Mouse (Mus musculus) neural tube, embryonic 14.5 days (tissue): ENCODE data around the gene Akap8l. TPM values are rescaled to one million over a fixed set of nuclear protein-coding genes. Genes with fewer than 3 reads are reported as not detected.

Source experiments
- ATAC-seq: fragments of 200-750 bp; cut with Nextera tagmentation; 2 replicates; pipeline ENCODE4 v1.8.0; 2017; ENCODE audit warnings: low read depth, mild to moderate bottlenecking, moderate TSS enrichment, moderate library complexity
- H3K27ac ChIP-seq: fragments of 300-500 bp; sonication (generic); 2 replicates; pipeline ENCODE4 v1.5.1; 2014; ENCODE audit warnings: low read depth, mild to moderate bottlenecking, control low read depth, low read length, moderate library complexity, mixed read lengths
- H3K27me3 ChIP-seq: fragments of 300-500 bp; sonication (generic); 2 replicates; pipeline ENCODE4 v1.6.1; 2014; ENCODE audit warnings: low read length; ENCODE audit not compliant: control insufficient read depth, insufficient read depth
- H3K36me3 ChIP-seq: fragments of 300-500 bp; sonication (generic); 2 replicates; pipeline ENCODE4 v1.6.1; 2014; ENCODE audit warnings: low read length, mixed read lengths; ENCODE audit not compliant: control insufficient read depth, insufficient read depth
- H3K4me1 ChIP-seq: fragments of 300-500 bp; sonication (generic); 2 replicates; pipeline ENCODE4 v1.6.1; 2014; ENCODE audit warnings: low read length; ENCODE audit not compliant: control insufficient read depth, insufficient read depth
- H3K4me2 ChIP-seq: fragments of 300-500 bp; sonication (generic); 2 replicates; pipeline ENCODE4 v1.6.1; 2014; ENCODE audit warnings: mild to moderate bottlenecking, low read depth, low read length, control low read depth
- H3K4me3 ChIP-seq: fragments of 300-500 bp; sonication (generic); 2 replicates; pipeline ENCODE4 v1.5.1; 2014; ENCODE audit warnings: low read depth, low read length, control low read depth, mixed read lengths
- H3K9ac ChIP-seq: fragments of 300-500 bp; sonication (generic); replicated peaks from 2 replicates; pipeline ENCODE4 v1.6.1; 2014; ENCODE audit warnings: low read depth, mild to moderate bottlenecking, control low read depth, low read length, mixed read lengths
- H3K9me3 ChIP-seq: fragments of 300-500 bp; sonication (generic); 2 replicates; pipeline ENCODE4 v1.6.1; 2016; ENCODE audit warnings: low read length; ENCODE audit not compliant: control insufficient read depth
- WGBS: fragments of 180-500 bp; shearing (Covaris S2); extraction: QIAGEN DNeasy Blood & Tissue Kit; methylation state at CpG from one replicate; pipeline ENCODE4 v1.1.7; 2014; 5-methylcytosine and 5-hydroxymethylcytosine counted together
- polyA plus RNA-seq: library from polyadenylated mRNA; unstranded; fragments of >200 nt; fragmentation: Nextera tagmentation; extraction: Ambion mirVana; gene quantifications from 2 replicates; pipeline ENCODE4 v1.2.1, GENCODE M21; 2014

Akap8l gene
- polyA plus RNA-seq, 1 experiment from 2014 or later, result 158 TPM

DNA sequence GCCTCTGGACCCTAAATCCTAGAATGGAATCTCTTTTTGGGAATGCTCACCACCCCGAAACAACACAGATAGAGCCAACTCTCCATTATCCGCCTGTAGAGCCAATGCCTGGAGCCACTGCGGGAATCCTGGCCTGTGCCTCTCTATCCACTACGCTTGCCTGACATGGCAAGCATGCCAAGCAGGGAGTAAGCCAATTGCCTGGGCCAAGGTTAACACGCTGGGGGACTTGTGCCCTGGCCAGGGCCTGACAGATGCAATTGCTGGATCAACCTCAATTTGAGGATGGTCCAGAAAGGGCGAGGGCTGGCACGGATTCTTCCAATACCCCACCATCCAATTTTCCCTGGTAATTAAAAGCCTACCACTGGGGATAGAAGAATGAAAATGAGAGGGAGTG is 32.2 kb upstream of the Akap8l start:
- Histone ChIP-seq H3K36me3 (peaks cover 12% of the 10 kb centered on the region), H3K27me3 (no peaks in the 10 kb centered on the region), H3K27ac (no peak overlapping the region), H3K9me3 (no peaks in the 10 kb centered on the region), H3K4me1 (peaks cover 2% of the 10 kb centered on the region; the same call in 1 of the 2 replicates), H3K4me3 (no peak overlapping the region), H3K4me2 (no peak overlapping the region), H3K9ac (no peak overlapping the region)
- no peak for ATAC-seq
- 93% methylated on average over 7 of the region's 7 CpGs for WGBS

DNA sequence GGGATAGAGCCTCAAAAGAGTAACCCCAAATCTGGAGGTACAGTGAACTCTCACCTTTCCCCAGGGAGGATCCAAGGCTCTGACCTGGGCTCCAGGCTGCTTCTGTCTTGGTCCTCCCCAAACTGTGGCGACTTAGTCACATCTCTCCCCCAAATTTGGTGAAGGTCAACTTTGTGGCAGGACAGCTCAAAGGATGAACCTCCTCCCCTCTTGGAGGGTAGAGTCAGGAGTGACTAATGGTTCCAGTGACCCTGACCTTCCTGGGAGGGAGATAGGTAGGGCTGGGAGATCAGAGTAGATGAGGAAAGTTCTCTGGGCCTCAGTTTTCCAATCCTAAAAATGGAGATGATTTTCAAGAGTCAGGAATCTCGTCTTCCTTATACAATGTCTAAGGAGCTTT is 28.4 kb upstream of the Akap8l start:
- no peak overlapping the region for H3K4me3 ChIP-seq
- 86% methylated on average over 2 of the region's 2 CpGs for WGBS
- no peaks in the 10 kb centered on the region for H3K4me1 ChIP-seq
- no peaks in the 10 kb centered on the region for H3K9me3 ChIP-seq
- H3K27me3 ChIP-seq, result no peaks in the 10 kb centered on the region
- no peak overlapping the region for H3K27ac ChIP-seq
- ATAC-seq, result no peak
- H3K9ac ChIP-seq, result no peak overlapping the region
- peaks cover 11% of the 10 kb centered on the region for H3K36me3 ChIP-seq
- H3K4me2 ChIP-seq, result no peak overlapping the region

DNA sequence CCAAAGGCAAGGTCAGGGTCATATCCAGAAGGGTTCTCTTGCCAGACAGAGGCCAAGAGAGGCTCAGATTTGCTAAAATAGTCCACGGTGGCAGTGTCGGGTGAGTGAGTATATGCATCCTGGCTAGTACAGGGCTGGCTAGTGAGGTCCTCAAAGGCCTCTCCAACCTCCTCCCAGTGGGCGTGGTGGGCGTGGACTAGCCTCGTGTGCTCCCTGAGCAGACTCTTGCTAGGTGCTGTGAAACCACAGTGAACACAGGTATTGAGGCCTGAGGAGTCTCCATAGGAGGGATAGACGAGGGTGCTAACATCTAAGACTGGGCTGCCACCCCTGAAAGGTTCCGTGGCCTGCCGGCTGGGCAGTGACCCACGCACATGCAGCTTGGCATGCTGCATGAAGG is 26.7 kb upstream of the Akap8l start:
- no peak overlapping the region for H3K4me2 ChIP-seq
- no peaks in the 10 kb centered on the region for H3K4me1 ChIP-seq
- H3K4me3 ChIP-seq, result no peak overlapping the region
- no peaks in the 10 kb centered on the region for H3K9me3 ChIP-seq
- WGBS, result 89% methylated on average over 9 of the region's 9 CpGs
- no peaks in the 10 kb centered on the region for H3K27me3 ChIP-seq
- no peak for ATAC-seq
- peaks cover 11% of the 10 kb centered on the region; the same call in 1 of the 2 replicates for H3K36me3 ChIP-seq
- H3K9ac ChIP-seq, result no peak overlapping the region
- H3K27ac ChIP-seq, result no peak overlapping the region

DNA sequence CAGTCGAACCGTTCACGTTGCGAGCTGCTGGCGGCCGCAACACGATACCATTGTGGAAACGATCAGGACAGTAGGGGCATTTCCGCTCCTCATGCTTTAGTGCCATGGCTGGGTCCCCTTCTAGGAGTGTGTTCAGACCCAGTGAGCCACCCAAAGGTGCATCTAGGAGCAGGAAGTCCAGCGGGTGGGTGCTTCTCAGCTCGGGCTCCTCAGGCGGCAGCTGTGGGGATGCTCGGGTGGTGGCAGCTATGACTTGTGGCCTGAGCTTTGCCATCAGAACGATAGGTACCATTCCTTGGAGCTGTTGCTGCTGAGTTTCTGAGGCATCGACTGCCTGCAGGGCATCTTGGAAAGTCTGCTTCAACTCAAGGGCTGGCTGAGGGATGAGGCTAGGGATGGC is 26.1 kb upstream of the Akap8l start:
- Histone ChIP-seq H3K36me3 (peaks cover 11% of the 10 kb centered on the region; the same call in 1 of the 2 replicates), H3K9ac (no peak overlapping the region), H3K9me3 (no peaks in the 10 kb centered on the region), H3K4me3 (no peak overlapping the region), H3K27me3 (no peaks in the 10 kb centered on the region), H3K27ac (no peak overlapping the region), H3K4me2 (no peak overlapping the region), H3K4me1 (no peaks in the 10 kb centered on the region)
- 87% methylated on average over 15 of the region's 15 CpGs for WGBS
- no peak for ATAC-seq

DNA sequence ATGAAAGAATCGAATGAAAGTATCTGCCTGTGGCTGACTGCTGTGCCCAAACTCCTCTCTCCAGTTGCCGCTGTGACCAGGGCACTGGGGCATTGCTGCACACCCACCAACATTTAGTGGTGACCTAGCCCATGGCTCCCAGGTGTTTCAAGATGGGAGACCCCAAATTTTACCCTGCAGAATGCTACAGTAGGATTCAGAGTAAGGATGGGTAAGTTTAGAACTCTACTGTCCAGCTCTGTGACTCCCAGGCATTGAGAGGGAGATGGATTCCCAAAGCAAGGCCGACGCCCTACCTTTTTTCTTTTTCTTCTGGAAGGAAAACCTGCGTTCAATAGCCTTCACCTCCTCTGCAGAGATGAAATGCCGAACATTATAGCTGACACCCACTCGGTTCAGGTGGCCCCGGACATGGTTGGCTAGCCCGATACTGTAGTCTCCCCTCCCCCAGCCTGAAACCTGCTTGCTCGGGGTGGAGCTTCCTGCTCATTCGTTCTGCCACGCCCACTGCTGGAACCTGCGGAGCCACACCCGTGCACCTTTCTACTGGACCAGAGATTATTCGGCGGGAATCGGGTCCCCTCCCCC is 18.7 kb upstream of the Akap8l start:
- no peak overlapping the region for H3K9ac ChIP-seq
- no peak for ATAC-seq
- no peaks in the 10 kb centered on the region for H3K9me3 ChIP-seq
- 0 out of 2 replicates have a peak, but pooled peaks cover 6% of the 10 kb centered on the region for H3K36me3 ChIP-seq
- H3K4me3 ChIP-seq, result no peak overlapping the region
- no peaks in the 10 kb centered on the region for H3K27me3 ChIP-seq
- H3K4me2 ChIP-seq, result 0 out of 2 replicates have a peak overlapping the region, but pooled peaks have one; percentile 14
- H3K4me1 ChIP-seq, result 0 out of 2 replicates have a peak, but pooled peaks cover 6% of the 10 kb centered on the region
- 15% methylated on average over 11 of the region's 17 CpGs for WGBS
- no peak overlapping the region for H3K27ac ChIP-seq

DNA sequence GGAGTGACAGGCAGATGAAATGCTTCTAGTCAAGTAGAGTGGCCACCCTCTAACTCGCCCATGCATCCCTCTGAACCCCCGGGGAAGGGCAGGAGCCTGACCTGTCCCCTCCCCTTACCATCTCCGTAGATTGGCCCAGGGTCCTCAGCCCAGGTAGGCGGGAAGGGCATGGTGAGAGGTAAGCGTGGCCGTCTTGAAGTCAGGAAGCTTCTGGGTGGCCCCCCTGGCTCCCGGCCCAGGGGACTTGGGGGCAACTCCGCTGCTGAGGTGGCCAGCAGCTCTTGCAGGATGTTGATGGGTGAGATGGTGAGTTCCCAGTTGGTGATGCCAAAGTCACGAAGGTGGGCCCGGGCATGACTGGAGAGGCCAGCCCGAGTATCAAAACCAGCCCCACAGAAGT is 17.3 kb upstream of the Akap8l start:
- Histone ChIP-seq H3K36me3 (0 out of 2 replicates have a peak, but pooled peaks cover 6% of the 10 kb centered on the region), H3K4me2 (no peak overlapping the region), H3K9ac (no peak overlapping the region), H3K27me3 (no peaks in the 10 kb centered on the region), H3K27ac (no peak overlapping the region), H3K9me3 (no peaks in the 10 kb centered on the region), H3K4me1 (peaks cover 14% of the 10 kb centered on the region), H3K4me3 (no peak overlapping the region)
- no peak for ATAC-seq
- WGBS, result 91% methylated on average over 11 of the region's 11 CpGs

DNA sequence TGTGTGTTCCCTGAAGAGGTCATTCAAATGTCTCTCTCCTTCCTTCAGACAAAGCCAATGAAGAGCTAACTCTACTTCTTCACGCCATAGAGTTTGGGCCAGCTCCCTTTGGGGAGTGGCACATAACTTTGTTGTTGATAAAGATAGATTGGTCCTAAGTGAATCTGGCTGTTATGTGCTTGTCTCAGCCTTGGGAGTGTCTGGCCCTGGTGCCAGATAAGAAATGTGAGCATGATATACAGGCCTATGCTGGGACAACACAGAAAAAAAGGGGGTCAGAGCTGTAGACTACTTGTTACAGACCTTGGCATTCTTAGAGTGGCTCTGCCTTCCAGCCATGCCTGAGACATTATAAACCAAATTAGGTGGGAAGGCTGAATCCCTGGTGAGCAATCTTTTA is 14.9 kb upstream of the Akap8l start:
- WGBS, result 94% methylated on average over 1 of the region's 1 CpGs
- Histone ChIP-seq H3K36me3 (peaks cover 18% of the 10 kb centered on the region), H3K9me3 (no peaks in the 10 kb centered on the region), H3K4me1 (peaks cover 20% of the 10 kb centered on the region), H3K27me3 (no peaks in the 10 kb centered on the region), H3K4me2 (no peak overlapping the region), H3K4me3 (no peak overlapping the region), H3K27ac (no peak overlapping the region), H3K9ac (no peak overlapping the region)
- ATAC-seq, result no peak

DNA sequence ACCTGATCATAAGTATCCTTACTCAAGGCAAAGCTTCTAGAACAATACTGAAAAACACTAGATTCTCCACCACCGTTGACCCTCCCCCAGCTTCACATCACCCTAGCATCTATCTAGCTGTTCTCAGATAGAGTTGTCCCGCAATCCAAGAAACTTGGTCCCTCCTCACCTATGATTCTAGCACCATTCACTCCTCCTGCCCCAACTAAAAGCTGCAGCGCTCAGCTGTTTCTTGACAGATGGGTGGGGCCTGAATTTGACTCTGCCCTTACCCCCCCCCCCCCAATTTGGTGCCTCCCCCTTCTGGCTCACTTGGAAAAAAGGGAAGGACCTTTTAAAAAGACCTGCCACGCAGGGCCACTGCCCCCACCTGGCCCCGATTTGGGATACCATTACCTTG is 14.4 kb upstream of the Akap8l start:
- WGBS, result 74% methylated on average over 5 of the region's 5 CpGs
- H3K4me2 ChIP-seq, result peak overlapping the region; percentile 57
- no peaks in the 10 kb centered on the region for H3K9me3 ChIP-seq
- peak overlapping the region; percentile 92 for H3K4me3 ChIP-seq
- H3K4me1 ChIP-seq, result peaks cover 20% of the 10 kb centered on the region
- no peak overlapping the region for H3K27ac ChIP-seq
- H3K36me3 ChIP-seq, result peaks cover 22% of the 10 kb centered on the region
- ATAC-seq, result peak; percentile 45
- no peaks in the 10 kb centered on the region for H3K27me3 ChIP-seq
- no peak overlapping the region for H3K9ac ChIP-seq

DNA sequence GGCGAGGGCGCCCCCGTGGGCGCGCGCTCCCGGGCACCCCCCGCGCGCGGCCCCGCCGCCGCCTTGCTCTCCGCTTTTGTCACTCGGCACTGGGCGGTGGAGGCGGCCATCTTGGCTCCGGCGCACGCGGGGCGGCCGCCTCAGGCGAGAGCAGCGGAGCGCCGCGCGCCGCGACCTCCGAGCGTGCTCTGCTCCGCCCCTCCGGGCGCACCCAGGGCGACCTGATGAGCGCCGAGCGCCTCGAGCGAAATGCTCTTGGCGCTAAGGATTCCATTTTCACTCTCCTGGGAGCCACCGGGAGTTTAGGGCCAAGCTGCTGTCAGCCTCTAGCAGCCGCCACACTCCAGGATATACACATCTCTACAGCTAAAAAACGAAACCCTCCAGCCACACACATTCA is 13.9 kb upstream of the Akap8l start:
- Histone ChIP-seq H3K36me3 (peaks cover 28% of the 10 kb centered on the region), H3K4me1 (peaks cover 20% of the 10 kb centered on the region), H3K9ac (peak overlapping the region; percentile 92), H3K27me3 (no peaks in the 10 kb centered on the region), H3K27ac (peak overlapping the region; percentile 76), H3K9me3 (no peaks in the 10 kb centered on the region), H3K4me3 (peak overlapping the region; percentile 92), H3K4me2 (peak overlapping the region; percentile 57)
- ATAC-seq, result peak; percentile 96
- whole genome bisulfite sequencing, result under 1% methylated on average over 45 of the region's 47 CpGs
